Mouse (Mus musculus) spleen, adult 10 weeks (tissue): Measurements from ENCODE around the gene Usf3. TPM values are rescaled to one million over a fixed set of nuclear protein-coding genes. Genes with fewer than 3 reads are reported as not detected.

Experiments
- polyA plus RNA-seq: library from polyadenylated mRNA; stranded (reverse); fragments of 350-450 nt; fragmentation: Illumina TruSeq; extraction: RNeasy Lipid Tissue Mini Kit (QIAGEN cat#74804); gene quantifications from one replicate; pipeline ENCODE4 v1.2.3, GENCODE M21; 2015; ENCODE audit warnings: low replicate concordance; ENCODE audit not compliant: insufficient read depth

The Usf3 gene
- polyA plus RNA-seq: 32.1 TPM

GRCm38 (mm10) chr16:44173155-44173941 lies at the start of gene Usf3:
TSS of gene Usf3 (plus strand) at chr16:44173246.

GRCm38 (mm10) chr16:44139536-44140185 lies 33.4 kb upstream of the Usf3 start, which contains the start of the genes Atp6v1a and Naa50:
TSS of gene Atp6v1a (minus strand) at chr16:44139705.
TSS of gene Naa50 (plus strand) at chr16:44139830.

Other genes with a start within 250 kb of the Usf3 start
- gene Qtrt2, start 246.4 kb upstream of the Usf3 start, polyA plus RNA-seq: 38.2 TPM
- gene Zdhhc23, start 193.5 kb upstream of the Usf3 start, polyA plus RNA-seq: 10.8 TPM
- gene Gramd1c, start 109.9 kb upstream of the Usf3 start, polyA plus RNA-seq: 4.8 TPM
- 43.8 TPM for gene Atp6v1a, start 33.5 kb upstream of the Usf3 start, polyA plus RNA-seq
- gene Naa50, start 33.4 kb upstream of the Usf3 start, polyA plus RNA-seq: 83.8 TPM
- gene Sidt1, start 159.9 kb downstream of the Usf3 start, polyA plus RNA-seq: 31.4 TPM
- 38.9 TPM for gene Spice1, start 173.9 kb downstream of the Usf3 start, polyA plus RNA-seq
- gene Cfap44, start 221.6 kb downstream of the Usf3 start, polyA plus RNA-seq: not detected